In the genomic region with DNA sequence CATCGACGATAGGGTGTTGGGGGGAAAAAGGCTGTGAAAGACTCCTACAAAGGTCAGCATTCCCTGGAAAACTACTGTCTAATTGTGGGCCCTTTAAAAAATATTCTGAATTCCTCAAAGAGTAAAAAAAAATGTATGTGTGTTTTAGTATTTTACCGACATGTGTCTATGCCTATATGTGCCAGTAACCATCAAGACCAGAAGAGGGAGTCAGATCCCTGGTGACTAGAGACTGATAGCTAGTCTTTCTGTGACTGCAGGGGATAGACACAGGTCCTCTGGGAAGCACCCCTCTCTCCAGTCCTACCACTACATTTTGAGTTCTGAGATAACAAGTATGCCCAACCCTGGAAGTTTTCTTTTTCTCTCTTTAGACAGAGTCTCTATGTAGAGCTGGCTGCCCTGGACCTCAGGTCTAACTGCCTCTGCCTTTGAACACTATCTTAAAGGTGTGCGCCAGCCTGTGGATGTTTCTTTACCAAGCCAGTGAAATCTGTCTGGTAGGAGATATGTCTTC, we compare ENCODE assay signal across 7 mouse cellular contexts. TPM values are rescaled to one million over a fixed set of nuclear protein-coding genes. Genes with fewer than 3 reads are reported as not detected.
DNase-seq lines count a peak whose midpoint lies in the region; ATAC-seq and TF ChIP-seq lines count a peak whose summit lies in the region.

No protein-coding gene starts in this region.

- no peak overlapping the region for H3K27ac ChIP-seq in lung, embryonic 16.5 days (ENCODE audit: low read length)
- H3K27ac ChIP-seq in bone marrow macrophage, adult 2 months (ENCODE audit: insufficient read depth, low read depth, low read length) = no peak overlapping the region
- H3K27ac ChIP-seq in hindbrain, embryonic 12.5 days = no peak overlapping the region
- H3K27ac ChIP-seq in midbrain, embryonic 14.5 days (replicated peaks; ENCODE audit: low read depth, low read length) = no peak overlapping the region

- no peak for DNase-seq in lung, adult 18-20 months
- DNase-seq in midbrain, embryonic 14.5 days = no peak
- DNase-seq in urinary bladder, adult 18-20 months (ENCODE audit: low spot score in 2 of 2) = no peak
- DNase-seq in thymus, postnatal 4 days = no peak

- no peak for TF ChIP-seq CTCF in bone marrow macrophage, adult 2 months (IDR thresholded peaks at IDR 0.05; ENCODE audit: low read depth, low read length)

- peaks cover 14% of the 10 kb centered on the region for H3K4me1 ChIP-seq in lung, embryonic 16.5 days (replicated peaks; ENCODE audit: control insufficient read depth, insufficient read depth, low read length)
- peaks cover 12% of the 10 kb centered on the region for H3K4me1 ChIP-seq in bone marrow macrophage, adult 2 months (ENCODE audit: control insufficient read depth, insufficient read depth, low read length)
- H3K4me1 ChIP-seq in hindbrain, embryonic 12.5 days = peaks cover 26% of the 10 kb centered on the region
- H3K4me1 ChIP-seq in midbrain, embryonic 14.5 days (ENCODE audit: control insufficient read depth, insufficient read depth, low read length) = peaks cover 28% of the 10 kb centered on the region

- WGBS in lung, embryonic 16.5 days = 23% methylated on average over 4 of the region's 4 CpGs
- WGBS in hindbrain, embryonic 12.5 days = 38% methylated on average over 4 of the region's 4 CpGs
- WGBS in midbrain, embryonic 14.5 days = 37% methylated on average over 4 of the region's 4 CpGs

- peak overlapping the region; percentile 76 for H3K9ac ChIP-seq in lung, embryonic 16.5 days (ENCODE audit: low read length)
- peak overlapping the region; percentile 62; the same call in 1 of the 2 replicates for H3K9ac ChIP-seq in hindbrain, embryonic 12.5 days
- H3K9ac ChIP-seq in midbrain, embryonic 14.5 days (replicated peaks; ENCODE audit: low read length) = peak overlapping the region; percentile 51; the same call in 1 of the 2 replicates

- H3K9me3 ChIP-seq in lung, embryonic 16.5 days (ENCODE audit: control insufficient read depth, low read length) = no peaks in the 10 kb centered on the region
- no peaks in the 10 kb centered on the region for H3K9me3 ChIP-seq in hindbrain, embryonic 12.5 days (replicated peaks)
- no peaks in the 10 kb centered on the region for H3K9me3 ChIP-seq in midbrain, embryonic 14.5 days (ENCODE audit: control insufficient read depth, low read length)

- H3K27me3 ChIP-seq in lung, embryonic 16.5 days (ENCODE audit: control insufficient read depth, insufficient read depth, low read depth, low read length) = no peaks in the 10 kb centered on the region
- H3K27me3 ChIP-seq in hindbrain, embryonic 12.5 days = no peaks in the 10 kb centered on the region
- no peaks in the 10 kb centered on the region for H3K27me3 ChIP-seq in midbrain, embryonic 14.5 days (ENCODE audit: control insufficient read depth, insufficient read depth, low read length)

- TF ChIP-seq POLR2A in bone marrow macrophage, adult 2 months (IDR thresholded peaks at IDR 0.05; ENCODE audit: borderline replicate concordance, low read depth, low read length) = no peak

- H3K4me3 ChIP-seq in lung, embryonic 16.5 days (ENCODE audit: low read length) = peak overlapping the region; percentile 77
- H3K4me3 ChIP-seq in bone marrow macrophage, adult 2 months (ENCODE audit: insufficient read depth, low read length) = peak overlapping the region; percentile 85
- H3K4me3 ChIP-seq in hindbrain, embryonic 12.5 days = peak overlapping the region; percentile 58
- peak overlapping the region; percentile 57 for H3K4me3 ChIP-seq in midbrain, embryonic 14.5 days (replicated peaks; ENCODE audit: low read depth, low read length)

- ATAC-seq in lung, embryonic 16.5 days (ENCODE audit: low read depth) = no peak
- no peak for ATAC-seq in hindbrain, embryonic 12.5 days (ENCODE audit: low FRiP score)
- no peak for ATAC-seq in midbrain, embryonic 14.5 days (ENCODE audit: low FRiP score, low TSS enrichment)

- H3K36me3 ChIP-seq in lung, embryonic 16.5 days (ENCODE audit: control insufficient read depth, insufficient read depth, low read length) = no peaks in the 10 kb centered on the region
- no peaks in the 10 kb centered on the region for H3K36me3 ChIP-seq in hindbrain, embryonic 12.5 days
- H3K36me3 ChIP-seq in midbrain, embryonic 14.5 days (ENCODE audit: control insufficient read depth, insufficient read depth, low read length) = no peaks in the 10 kb centered on the region

- H3K4me2 ChIP-seq in lung, embryonic 16.5 days (ENCODE audit: low read depth, low read length) = peak overlapping the region; percentile 70
- peak overlapping the region; percentile 68 for H3K4me2 ChIP-seq in hindbrain, embryonic 12.5 days (replicated peaks)
- peak overlapping the region; percentile 68 for H3K4me2 ChIP-seq in midbrain, embryonic 14.5 days (ENCODE audit: low read length)

RNA-seq across cellular contexts. Expression of a gene that starts 1.1 kb away (rescaled TPM):
- polyA plus RNA-seq in lung, embryonic 16.5 days (2015; fragmentation: Nextera tagmentation; extraction: Ambion mirVana) = 174 and 177 TPM in 2 replicates
- polyA plus RNA-seq in bone marrow macrophage, adult 2 months (2012; ENCODE audit: insufficient read depth, insufficient read length, missing spikeins) = 52.6 and 58.5 TPM in 2 replicates
- 118 and 127 TPM in 2 replicates for polyA plus RNA-seq in hindbrain, embryonic 12.5 days (2016; fragmentation: Nextera tagmentation; extraction: Ambion mirVana)
- polyA plus RNA-seq in midbrain, embryonic 14.5 days (2014; fragmentation: Nextera tagmentation; extraction: Ambion mirVana) = 136 and 182 TPM in 2 replicates

RNA-seq across cellular contexts. Expression of a gene that starts 2.8 kb away (rescaled TPM):
- polyA plus RNA-seq in lung, embryonic 16.5 days (2015; fragmentation: Nextera tagmentation; extraction: Ambion mirVana) = 8.9 and 9.8 TPM in 2 replicates
- polyA plus RNA-seq in bone marrow macrophage, adult 2 months (2012; ENCODE audit: insufficient read depth, insufficient read length, missing spikeins) = 101 and 110 TPM in 2 replicates
- 20.4 and 21.1 TPM in 2 replicates for polyA plus RNA-seq in hindbrain, embryonic 12.5 days (2016; fragmentation: Nextera tagmentation; extraction: Ambion mirVana)
- 18.6 and 25.9 TPM in 2 replicates for polyA plus RNA-seq in midbrain, embryonic 14.5 days (2014; fragmentation: Nextera tagmentation; extraction: Ambion mirVana)

RNA-seq across cellular contexts. Expression of a gene that starts 3.3 kb away (rescaled TPM):
- not detected in 2 replicates for polyA plus RNA-seq in lung, embryonic 16.5 days (2015; fragmentation: Nextera tagmentation; extraction: Ambion mirVana)
- polyA plus RNA-seq in bone marrow macrophage, adult 2 months (2012; ENCODE audit: insufficient read depth, insufficient read length, missing spikeins) = not detected in 2 replicates
- polyA plus RNA-seq in hindbrain, embryonic 12.5 days (2016; fragmentation: Nextera tagmentation; extraction: Ambion mirVana) = not detected in 2 replicates
- polyA plus RNA-seq in midbrain, embryonic 14.5 days (2014; fragmentation: Nextera tagmentation; extraction: Ambion mirVana) = not detected in 2 replicates

RNA-seq across cellular contexts. Expression of a gene that starts 3.7 kb away (rescaled TPM):
- not detected in 2 replicates for polyA plus RNA-seq in lung, embryonic 16.5 days (2015; fragmentation: Nextera tagmentation; extraction: Ambion mirVana)
- polyA plus RNA-seq in bone marrow macrophage, adult 2 months (2012; ENCODE audit: insufficient read depth, insufficient read length, missing spikeins) = not detected in 2 replicates
- polyA plus RNA-seq in hindbrain, embryonic 12.5 days (2016; fragmentation: Nextera tagmentation; extraction: Ambion mirVana) = 0.05 and 0.09 TPM in 2 replicates
- polyA plus RNA-seq in midbrain, embryonic 14.5 days (2014; fragmentation: Nextera tagmentation; extraction: Ambion mirVana) = 0.05 TPM in 1 of 2 replicates, not detected in the other

RNA-seq across cellular contexts. Expression of a gene that starts 23.6 kb away (rescaled TPM):
- 17.3 and 19.4 TPM in 2 replicates for polyA plus RNA-seq in lung, embryonic 16.5 days (2015; fragmentation: Nextera tagmentation; extraction: Ambion mirVana)
- polyA plus RNA-seq in bone marrow macrophage, adult 2 months (2012; ENCODE audit: insufficient read depth, insufficient read length, missing spikeins) = 5.0 and 5.5 TPM in 2 replicates
- 12.1 and 15.5 TPM in 2 replicates for polyA plus RNA-seq in hindbrain, embryonic 12.5 days (2016; fragmentation: Nextera tagmentation; extraction: Ambion mirVana)
- polyA plus RNA-seq in midbrain, embryonic 14.5 days (2014; fragmentation: Nextera tagmentation; extraction: Ambion mirVana) = 13.9 and 18.7 TPM in 2 replicates
